Mouse (Mus musculus) thymus, adult 2 months (tissue): Measurements from ENCODE around the gene Map4k5.

ENCODE experiments used
- CTCF ChIP-seq: fragments of 200-500 bp; IDR thresholded peaks from 2 replicates; pipeline ENCODE4 v1.5.1; 2012; ENCODE audit warnings: mild to moderate bottlenecking, control low read depth, low read length, moderate library complexity, borderline replicate concordance; ENCODE audit not compliant: control insufficient read depth, poor library complexity, insufficient read depth; ENCODE audit errors: extremely low read depth
- POLR2A ChIP-seq: fragments of 200-500 bp; IDR thresholded peaks from 2 replicates; pipeline ENCODE4 v1.6.1; 2012; ENCODE audit warnings: mild to moderate bottlenecking, low read length, control low read depth, moderate library complexity; ENCODE audit not compliant: control insufficient read depth, poor library complexity, insufficient read depth; ENCODE audit errors: extremely low read depth

DNA sequence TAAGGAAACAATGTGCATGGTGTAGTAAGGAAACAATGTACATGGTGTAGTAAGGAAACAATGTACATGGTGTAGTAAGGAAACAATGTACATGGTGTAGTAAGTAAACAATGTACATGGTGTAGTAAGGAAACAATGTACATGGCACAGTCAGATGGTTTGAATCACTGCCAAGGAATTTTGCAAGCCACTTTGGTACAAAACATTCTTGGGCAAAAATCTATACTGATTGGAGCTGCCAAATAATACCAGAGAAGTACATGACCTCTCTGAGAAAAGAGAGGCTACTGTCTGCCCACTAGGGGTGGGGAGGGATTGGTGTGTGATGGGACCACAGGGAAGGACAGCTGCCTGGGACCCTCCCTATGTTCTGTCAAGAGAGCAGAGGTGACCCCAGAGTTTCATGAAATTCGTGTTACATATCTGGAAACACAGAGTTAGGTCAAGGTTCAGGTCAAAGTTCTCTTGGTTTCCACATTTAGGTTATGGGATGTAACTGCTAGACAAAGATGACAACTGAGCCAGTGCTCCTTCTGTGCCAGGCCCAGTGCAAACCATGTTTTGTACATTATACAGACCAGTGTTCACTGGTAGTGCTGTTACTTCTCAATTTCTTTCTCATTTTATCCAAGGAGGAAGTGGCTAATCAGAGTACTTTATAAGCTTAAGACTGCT lies 48.8 kb upstream of the Map4k5 start:
- no peak for TF ChIP-seq POLR2A
- no peak for TF ChIP-seq CTCF
